Mouse (Mus musculus) C2C12 (cell line): ENCODE measurements around the gene Rps19bp1. TPM values are rescaled to one million over a fixed set of nuclear protein-coding genes. Genes with fewer than 3 reads are reported as not detected.
A peak's percentile ranks its signal among the peaks of the same experiment; 100 is the strongest.

Experiments used
- H3K27me3 ChIP-seq: one replicate; pipeline ENCODE4 v1.6.1; 2011; ENCODE audit not compliant: control insufficient read depth, insufficient read depth, insufficient read length
- H3K36me3 ChIP-seq: one replicate; pipeline ENCODE4 v1.6.1; 2011; ENCODE audit not compliant: control insufficient read depth, insufficient read depth
- H3K4me3 ChIP-seq: one replicate; pipeline ENCODE4 v1.5.1; 2011; ENCODE audit warnings: mild to moderate bottlenecking, control low read depth; ENCODE audit not compliant: poor library complexity, insufficient read depth, severe bottlenecking
- H3K79me2 ChIP-seq: one replicate; pipeline ENCODE4 v1.6.1; 2011; ENCODE audit not compliant: control insufficient read depth, insufficient read depth
- H3K79me3 ChIP-seq: one replicate; pipeline ENCODE4 v1.6.1; 2011; ENCODE audit warnings: low read depth, control low read depth
- H3ac ChIP-seq: one replicate; pipeline ENCODE3; 2011; ENCODE audit warnings: low read depth; ENCODE audit not compliant: control insufficient read depth, insufficient read length
- CEBPB ChIP-seq: IDR thresholded peaks from one replicate; pipeline ENCODE4 v1.6.1; 2011; ENCODE audit warnings: low read depth, mild to moderate bottlenecking, control low read depth, moderate library complexity
- CTCF ChIP-seq: IDR thresholded peaks from one replicate; pipeline ENCODE4 v1.5.1; 2011; ENCODE audit not compliant: control insufficient read depth, insufficient read depth, insufficient read length
- FOSL1 ChIP-seq: IDR thresholded peaks from one replicate; pipeline ENCODE4 v1.8.0; 2011; ENCODE audit warnings: mild to moderate bottlenecking, low read length; ENCODE audit not compliant: poor library complexity, insufficient read depth, severe bottlenecking
- MAX ChIP-seq: IDR thresholded peaks from one replicate; pipeline ENCODE4 v1.6.1; 2011; ENCODE audit warnings: mild to moderate bottlenecking, control low read depth
- MYOD1 ChIP-seq: IDR thresholded peaks from one replicate; pipeline ENCODE4 v1.6.1; 2011; ENCODE audit warnings: low read depth; ENCODE audit not compliant: control insufficient read depth, insufficient read length
- MYOG ChIP-seq: IDR thresholded peaks from one replicate; pipeline ENCODE4 v1.6.1; 2011; ENCODE audit not compliant: control insufficient read depth, insufficient read length; ENCODE audit errors: extremely low read depth
- USF1 ChIP-seq: IDR thresholded peaks from one replicate; pipeline ENCODE4 v1.6.1; 2011; ENCODE audit warnings: low read depth, mild to moderate bottlenecking, control low read depth, moderate library complexity
- polyA plus RNA-seq: library from polyadenylated mRNA; unstranded; fragments of >200 nt; fragmentation: generic; extraction: Trizol; gene quantifications from one replicate; pipeline ENCODE4 v1.2.1, GENCODE M21; 2012; ENCODE audit warnings: missing spikeins

Rps19bp1 gene
- polyA plus RNA-seq, 1 experiment, result 223 TPM

DNA sequence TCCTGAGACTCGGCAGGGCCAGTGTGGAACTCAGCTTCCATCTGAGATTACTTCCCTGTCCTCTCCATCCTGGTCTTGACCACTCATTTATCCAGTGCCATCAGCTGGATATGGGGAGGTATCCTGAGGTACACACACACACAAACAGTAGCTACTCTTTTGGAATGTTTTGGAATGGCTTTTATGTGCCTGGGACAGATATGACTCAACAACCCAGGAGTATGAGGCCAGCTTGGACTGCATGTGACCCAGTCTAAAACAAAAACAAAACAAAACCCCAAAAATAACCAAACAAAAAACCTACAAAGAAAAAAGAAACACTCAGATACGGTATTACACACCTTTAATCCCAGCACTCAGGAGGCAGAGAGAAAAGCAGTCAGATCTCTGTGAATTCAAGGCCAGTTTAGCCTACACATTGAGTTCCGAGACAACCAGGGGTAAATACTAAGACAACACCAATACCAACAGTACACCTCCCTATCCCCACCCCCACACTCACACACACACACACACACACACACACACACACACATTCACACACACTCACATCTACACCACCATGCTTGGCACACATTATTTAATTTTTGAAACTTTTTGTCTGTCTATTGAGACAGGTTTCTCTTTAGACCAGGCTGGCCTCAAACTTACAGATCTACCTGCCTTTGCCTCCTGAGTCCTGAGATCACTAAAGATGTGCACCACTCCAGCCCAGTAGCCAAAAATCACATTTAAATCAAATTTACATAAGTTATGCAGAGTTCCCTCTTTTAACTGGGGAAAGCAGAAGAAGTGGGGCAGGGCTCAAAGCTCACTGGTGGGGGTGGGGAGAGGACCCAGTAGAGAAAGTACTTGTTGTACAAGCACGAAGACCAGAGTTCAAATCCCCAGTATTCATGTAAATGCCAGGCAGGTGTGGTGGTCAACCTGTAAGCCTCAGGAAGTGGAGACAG lies 44.1 kb downstream of the Rps19bp1 start:
- Histone ChIP-seq H3K79me3 (no peaks in the 10 kb centered on the region), H3K36me3 (no peaks in the 10 kb centered on the region), H3ac (peak overlapping the region; percentile 31), H3K27me3 (no peaks in the 10 kb centered on the region), H3K79me2 (no peaks in the 10 kb centered on the region), H3K4me3 (no peak overlapping the region)
- TF ChIP-seq MYOG (no peak), CEBPB (peak; percentile 36), MAX (no peak), FOSL1 (no peak), USF1 (peak; percentile 85), CTCF (no peak), MYOD1 (no peak)

DNA sequence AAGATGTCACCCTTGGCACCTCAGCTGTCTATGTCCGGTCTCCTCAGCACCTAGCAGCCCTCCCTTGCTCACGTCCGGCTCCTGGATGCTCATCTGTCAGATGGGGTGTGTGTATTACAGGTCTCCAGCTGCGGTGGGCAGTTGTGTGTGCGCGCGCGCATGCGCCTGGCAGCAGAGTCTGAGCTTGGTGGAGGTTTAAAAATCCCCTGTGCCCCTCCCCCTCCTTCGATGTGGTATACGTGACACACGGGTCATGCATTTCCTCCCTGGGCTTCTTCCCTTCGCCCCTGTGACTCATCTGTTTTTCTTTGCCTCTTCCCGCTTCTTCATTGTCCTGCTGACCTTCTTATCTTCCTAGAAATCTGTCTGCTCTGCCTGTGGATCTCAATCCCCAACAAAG lies 44.9 kb downstream of the Rps19bp1 start:
- H3K27me3 ChIP-seq, result no peaks in the 10 kb centered on the region

DNA sequence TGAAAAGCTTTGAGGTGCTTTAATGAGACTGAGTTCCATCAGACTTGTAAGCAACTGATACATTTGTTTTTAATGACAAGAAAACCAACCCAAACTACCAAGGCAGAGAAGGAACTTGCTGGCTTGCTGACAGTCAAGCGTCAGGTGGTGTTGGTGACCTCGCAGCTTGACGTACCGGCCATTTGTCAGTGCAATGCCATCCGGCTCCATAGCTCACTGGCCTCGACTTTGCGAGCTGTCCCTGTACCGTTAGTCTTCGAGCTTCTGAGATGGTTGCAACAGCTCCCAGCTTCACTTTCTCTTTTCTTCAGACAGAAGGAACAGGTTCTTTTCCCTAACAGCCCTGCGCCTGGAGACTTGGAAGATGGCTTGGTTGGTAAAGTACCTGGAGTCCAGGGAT lies 46.6 kb downstream of the Rps19bp1 start:
- Histone ChIP-seq H3K79me3 (no peaks in the 10 kb centered on the region), H3ac (no peak overlapping the region), H3K4me3 (no peak overlapping the region), H3K79me2 (no peaks in the 10 kb centered on the region), H3K36me3 (no peaks in the 10 kb centered on the region), H3K27me3 (no peaks in the 10 kb centered on the region)
- TF ChIP-seq MYOD1 (no peak), CTCF (no peak), USF1 (no peak), MAX (no peak), FOSL1 (no peak), MYOG (no peak), CEBPB (no peak)

More for the DNA sequence above, 44.9 kb downstream of the Rps19bp1 start:
- Histone ChIP-seq H3ac (peak overlapping the region; percentile 0), H3K79me3 (no peaks in the 10 kb centered on the region), H3K36me3 (no peaks in the 10 kb centered on the region), H3K79me2 (no peaks in the 10 kb centered on the region), H3K4me3 (no peak overlapping the region)
- TF ChIP-seq MYOD1 (no peak), FOSL1 (peak; percentile 97), USF1 (peak; percentile 23)

DNA sequence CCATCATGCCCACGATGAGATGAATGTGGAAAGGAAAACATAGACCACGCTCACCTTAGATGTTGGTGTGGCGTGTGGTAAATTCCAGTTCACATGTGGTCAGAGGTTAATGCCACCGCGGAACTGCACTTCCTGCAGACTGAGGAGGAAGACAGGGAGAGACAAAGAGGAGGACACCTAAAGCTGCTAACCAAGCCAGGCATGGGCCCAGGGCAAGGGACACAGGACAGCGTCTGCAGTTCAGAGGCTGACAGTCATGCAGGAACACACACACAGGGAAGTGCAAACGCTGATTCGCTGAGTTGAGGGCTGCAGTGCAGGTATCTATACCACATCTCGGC lies 47.7 kb downstream of the Rps19bp1 start:
- Histone ChIP-seq H3K4me3 (no peak overlapping the region), H3K79me3 (no peaks in the 10 kb centered on the region), H3K36me3 (peaks cover 8% of the 10 kb centered on the region), H3ac (no peak overlapping the region), H3K27me3 (no peaks in the 10 kb centered on the region), H3K79me2 (no peaks in the 10 kb centered on the region)
- no peak for TF ChIP-seq MAX
- TF ChIP-seq FOSL1, result no peak
- TF ChIP-seq CTCF, result no peak
- TF ChIP-seq MYOG, result no peak
- TF ChIP-seq MYOD1, result no peak
- TF ChIP-seq CEBPB, result no peak
- TF ChIP-seq USF1, result no peak

DNA sequence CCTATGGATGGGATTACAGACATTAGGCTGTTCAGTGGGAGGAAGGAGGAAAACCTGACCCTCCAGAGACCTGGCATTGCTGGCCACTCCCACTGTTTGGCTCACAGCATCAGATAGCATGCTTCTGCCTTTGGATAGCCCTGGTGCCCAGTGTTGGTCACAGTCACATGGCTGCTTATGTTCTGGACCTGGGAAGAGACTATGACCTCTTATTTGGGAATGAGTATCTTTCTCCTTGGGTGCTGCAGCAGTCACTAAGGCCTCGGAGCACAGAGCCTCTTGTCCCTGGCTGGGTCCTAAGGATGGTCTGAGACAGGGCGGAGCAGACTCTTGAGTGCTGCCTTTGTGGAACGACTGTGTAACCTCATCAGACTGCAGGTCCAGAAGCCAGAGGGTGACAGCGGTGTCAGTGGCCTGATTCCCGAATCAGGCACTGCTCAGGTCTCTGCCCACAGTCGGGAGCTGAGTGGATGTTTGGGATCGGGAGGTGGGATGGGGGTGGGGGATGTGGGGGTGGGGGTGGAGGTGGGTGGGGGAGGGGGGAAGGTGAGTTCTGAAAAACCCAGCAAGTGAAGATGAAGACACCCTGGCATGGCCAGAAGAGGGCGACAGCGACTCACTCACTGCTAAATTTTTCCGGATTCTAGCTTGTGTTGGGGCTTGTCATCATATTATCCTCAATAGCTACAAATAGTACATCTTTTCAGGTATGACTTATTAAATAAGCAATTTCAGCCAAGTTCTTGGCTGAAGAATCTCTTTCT lies 48.2 kb downstream of the Rps19bp1 start:
- TF ChIP-seq USF1 (no peak), CTCF (peak; percentile 7)
- H3ac ChIP-seq, result no peak overlapping the region
- H3K79me2 ChIP-seq, result no peaks in the 10 kb centered on the region
- H3K79me3 ChIP-seq, result no peaks in the 10 kb centered on the region
- no peak overlapping the region for H3K4me3 ChIP-seq
- peaks cover 13% of the 10 kb centered on the region for H3K36me3 ChIP-seq
- H3K27me3 ChIP-seq, result no peaks in the 10 kb centered on the region

DNA sequence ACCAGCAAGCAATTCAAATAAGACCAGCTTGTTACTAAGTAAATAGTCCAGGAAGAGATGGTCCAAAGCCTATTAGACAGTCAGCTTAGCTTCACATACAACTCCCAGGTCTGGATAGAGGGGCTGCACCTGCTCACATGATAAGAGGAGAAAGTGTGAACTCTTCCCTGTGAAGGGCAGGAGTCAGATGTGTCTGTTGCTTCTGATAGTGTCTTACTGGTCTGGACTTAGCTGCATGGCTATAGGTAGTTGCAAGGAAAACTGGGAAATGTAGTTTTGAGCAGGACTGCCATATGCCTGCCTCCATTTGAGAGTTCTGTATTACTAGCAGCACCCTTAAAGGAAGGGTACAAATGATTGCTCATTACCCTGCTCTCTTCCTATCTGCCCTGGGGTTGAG lies 50.4 kb downstream of the Rps19bp1 start:
- no peaks in the 10 kb centered on the region for H3K27me3 ChIP-seq
- no peaks in the 10 kb centered on the region for H3K79me3 ChIP-seq
- H3K36me3 ChIP-seq, result peaks cover 15% of the 10 kb centered on the region
- no peak overlapping the region for H3K4me3 ChIP-seq
- H3ac ChIP-seq, result no peak overlapping the region
- TF ChIP-seq MAX (no peak), FOSL1 (no peak), MYOG (no peak), MYOD1 (no peak), USF1 (no peak), CTCF (no peak), CEBPB (no peak)
- H3K79me2 ChIP-seq, result no peaks in the 10 kb centered on the region

Other genes with a start within 250 kb of the Rps19bp1 start
- gene Pdgfb, start 249.3 kb downstream of the Rps19bp1 start, polyA plus RNA-seq, result 27.2 TPM
- 7.9 TPM for gene Syngr1, start 173.0 kb downstream of the Rps19bp1 start, polyA plus RNA-seq
- 1,181 TPM for gene Rpl3, start 172.4 kb downstream of the Rps19bp1 start, polyA plus RNA-seq
- 30.2 TPM for gene Tab1, start 131.2 kb downstream of the Rps19bp1 start, polyA plus RNA-seq
- 19.2 TPM for gene Mgat3, start 90.6 kb downstream of the Rps19bp1 start, polyA plus RNA-seq
- gene Mief1, start 30.3 kb downstream of the Rps19bp1 start, polyA plus RNA-seq, result 27.3 TPM
- gene AC140267.1, start 28.5 kb downstream of the Rps19bp1 start, polyA plus RNA-seq, result not detected
- gene Atf4, start 9.1 kb downstream of the Rps19bp1 start, polyA plus RNA-seq, result 507 TPM
- gene Cacna1i, start 22.9 kb upstream of the Rps19bp1 start, polyA plus RNA-seq, result not detected